Mouse (Mus musculus) spleen, adult 2 months (tissue): ENCODE data around the gene Pcdh15. TPM values are rescaled to one million over a fixed set of nuclear protein-coding genes. Genes with fewer than 3 reads are reported as not detected.

Experiments
- DNase-seq, 2 experiments: peaks; one replicate each; pipeline versions ENCODE4 v3.0.0 to v3.0.0-alpha.2; 2012 to 2021; ENCODE audit warnings: low spot score in 2 of 2, low read depth in 1 of 2
- H3K27ac ChIP-seq: fragments of 200-500 bp; 2 replicates; pipeline ENCODE4 v1.5.1; 2012; ENCODE audit warnings: low read length, inconsistent platforms; ENCODE audit not compliant: insufficient read depth
- H3K27me3 ChIP-seq: fragments of 200-500 bp; 2 replicates; pipeline ENCODE4 v1.6.1; 2012; ENCODE audit warnings: mild to moderate bottlenecking, moderate library complexity, low read length, inconsistent platforms; ENCODE audit not compliant: control insufficient read depth, insufficient read depth
- H3K36me3 ChIP-seq: fragments of 200-500 bp; 2 replicates; pipeline ENCODE4 v1.6.1; 2012; ENCODE audit warnings: mild to moderate bottlenecking, low read length, inconsistent platforms; ENCODE audit not compliant: control insufficient read depth, insufficient read depth
- H3K4me1 ChIP-seq: fragments of 200-500 bp; 2 replicates; pipeline ENCODE4 v1.6.1; 2011; ENCODE audit warnings: inconsistent platforms; ENCODE audit not compliant: control insufficient read depth, insufficient read depth, insufficient read length
- H3K4me3 ChIP-seq: fragments of 200-500 bp; 2 replicates; pipeline ENCODE4 v1.5.1; 2011; ENCODE audit warnings: mild to moderate bottlenecking, inconsistent platforms; ENCODE audit not compliant: insufficient read depth, insufficient read length; ENCODE audit errors: extremely low read depth
- CTCF ChIP-seq: fragments of 200-500 bp; IDR thresholded peaks from 2 replicates; pipeline ENCODE4 v1.5.1; 2011; ENCODE audit warnings: mild to moderate bottlenecking, inconsistent platforms; ENCODE audit not compliant: insufficient read depth, insufficient read length, insufficient replicate concordance; ENCODE audit errors: extremely low read depth
- POLR2A ChIP-seq: fragments of 200-500 bp; IDR thresholded peaks from 2 replicates; pipeline ENCODE4 v1.6.1; 2011; ENCODE audit warnings: low read depth, low read length, inconsistent platforms
- WGBS: fragments of 180-500 bp; shearing (Covaris S2); methylation state at CpG from one replicate; pipeline ENCODE4 v1.1.7; 2018; 5-methylcytosine and 5-hydroxymethylcytosine counted together
- polyA plus RNA-seq: library from polyadenylated mRNA; depleted of rRNA; stranded (reverse); fragments of >200 nt; gene quantifications from 2 replicates; pipeline ENCODE4 v1.2.3, GENCODE M21; 2012

Gene Pcdh15
- polyA plus RNA-seq, 1 experiment: 0.51 TPM

DNA sequence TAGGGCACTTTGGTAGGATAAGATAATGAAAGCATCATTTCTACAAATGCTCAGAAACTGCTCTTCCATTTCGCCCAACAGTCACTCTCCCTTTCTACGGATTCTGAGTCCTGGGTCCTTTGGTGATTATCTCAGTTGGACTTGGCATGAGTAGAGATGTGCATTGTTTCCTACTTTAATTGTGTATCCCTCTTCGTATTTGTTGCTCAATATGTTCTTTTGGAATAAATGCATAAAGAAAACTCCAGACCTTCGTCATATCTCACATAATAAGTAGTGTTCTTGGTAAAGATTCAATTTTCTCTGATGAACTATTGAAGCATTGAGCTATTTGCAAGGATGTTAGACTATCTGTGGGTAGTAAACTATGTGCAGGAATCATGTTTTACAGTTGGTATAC lies 854.2 kb downstream of the Pcdh15 start:
- Histone ChIP-seq H3K27me3 (no peaks in the 10 kb centered on the region), H3K27ac (no peak overlapping the region), H3K4me3 (no peak overlapping the region), H3K36me3 (no peaks in the 10 kb centered on the region), H3K4me1 (no peaks in the 10 kb centered on the region)
- no peak for DNase-seq
- 79% methylated on average over 4 of the region's 4 CpGs for WGBS
- TF ChIP-seq CTCF (no peak), POLR2A (no peak)

DNA sequence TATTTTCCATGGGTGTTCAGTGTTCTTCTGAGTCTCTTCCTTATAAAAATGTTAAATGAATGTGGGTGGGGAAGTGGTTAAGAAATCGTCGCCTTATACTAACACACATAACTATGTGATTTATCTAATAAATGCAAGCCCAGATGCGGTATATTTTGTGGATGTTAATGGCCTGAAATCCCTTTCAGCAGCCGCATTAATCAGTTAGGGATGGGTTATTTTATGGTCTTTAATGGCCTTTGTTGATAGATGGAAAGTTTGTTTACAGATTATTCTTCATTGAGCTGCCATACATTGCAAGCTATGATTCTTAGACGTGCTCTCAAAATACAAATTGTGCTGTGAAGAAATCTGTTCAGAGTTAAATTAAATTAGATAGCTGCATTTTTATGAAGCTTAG lies 884.9 kb downstream of the Pcdh15 start:
- H3K4me1 ChIP-seq: no peaks in the 10 kb centered on the region
- H3K4me3 ChIP-seq: no peak overlapping the region
- H3K36me3 ChIP-seq: no peaks in the 10 kb centered on the region
- WGBS: 86% methylated on average over 5 of the region's 5 CpGs
- no peak for TF ChIP-seq POLR2A
- no peak for TF ChIP-seq CTCF
- H3K27me3 ChIP-seq: no peaks in the 10 kb centered on the region
- no peak overlapping the region for H3K27ac ChIP-seq
- no peak for DNase-seq

DNA sequence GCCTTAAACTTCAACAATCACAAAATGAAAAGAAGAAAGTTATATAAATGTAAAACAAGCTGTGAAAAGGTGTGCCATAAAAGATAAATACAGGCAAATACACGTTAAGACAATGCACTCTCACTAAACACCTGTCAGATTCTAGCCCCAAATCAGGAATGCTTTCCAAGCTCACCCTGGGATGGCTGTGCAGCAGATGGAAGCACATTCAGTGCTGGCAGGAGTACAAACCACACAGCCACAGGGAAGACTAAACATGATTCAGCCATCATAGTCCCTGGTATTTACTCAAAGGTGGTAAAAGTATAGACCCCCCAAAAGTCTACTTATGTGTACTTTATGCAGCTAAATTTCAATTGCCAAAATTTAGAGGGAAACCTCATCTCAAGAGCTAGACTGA lies 909.7 kb downstream of the Pcdh15 start:
- no peak for DNase-seq
- H3K27me3 ChIP-seq: no peaks in the 10 kb centered on the region
- TF ChIP-seq CTCF: no peak
- H3K4me3 ChIP-seq: no peak overlapping the region
- H3K27ac ChIP-seq: no peak overlapping the region
- no peaks in the 10 kb centered on the region for H3K36me3 ChIP-seq
- 46% methylated on average over 1 of the region's 1 CpGs for WGBS
- no peaks in the 10 kb centered on the region for H3K4me1 ChIP-seq

DNA sequence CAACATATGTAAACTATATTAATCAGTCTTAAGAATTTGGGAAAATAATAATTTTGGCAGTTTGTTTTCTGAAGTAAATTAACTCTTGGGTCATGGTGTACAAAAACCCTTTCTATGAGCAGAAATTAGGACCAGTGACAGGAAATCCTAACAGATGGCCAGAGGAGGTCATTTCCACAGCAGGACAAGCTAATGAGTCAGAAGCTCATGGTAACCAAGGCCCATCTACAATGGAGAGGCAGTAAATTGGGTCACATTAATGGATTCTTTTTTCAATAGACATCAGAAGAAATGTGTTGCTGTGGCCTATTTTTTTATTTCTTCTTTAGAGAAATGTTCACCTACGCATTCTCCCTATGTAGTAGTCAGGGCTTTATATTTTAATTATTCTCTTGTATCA lies 923.9 kb downstream of the Pcdh15 start:
- Histone ChIP-seq H3K4me3 (no peak overlapping the region), H3K4me1 (no peaks in the 10 kb centered on the region), H3K27ac (no peak overlapping the region), H3K27me3 (no peaks in the 10 kb centered on the region), H3K36me3 (no peaks in the 10 kb centered on the region)
- no peak for DNase-seq
- TF ChIP-seq POLR2A (no peak), CTCF (no peak)
- WGBS: 79% methylated on average over 1 of the region's 1 CpGs

DNA sequence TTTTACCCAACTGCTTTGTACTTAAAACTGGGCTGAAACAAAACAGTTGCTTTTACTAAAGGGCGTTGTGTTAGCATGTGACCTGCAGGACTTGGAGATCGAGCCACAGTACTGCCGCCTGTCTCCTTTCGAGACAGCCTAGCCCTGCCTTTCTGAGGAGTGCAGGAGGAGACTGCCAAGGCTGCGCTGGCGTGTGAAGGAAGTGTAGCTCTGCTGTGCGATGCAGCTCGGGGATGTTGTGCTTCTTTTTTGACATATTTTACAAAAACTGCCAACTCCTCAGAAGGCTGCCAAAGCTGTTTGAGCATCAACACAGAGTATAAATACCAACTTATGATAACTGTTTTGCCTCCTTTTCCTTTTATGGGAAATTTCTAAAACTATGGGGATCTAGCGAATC lies 953.9 kb downstream of the Pcdh15 start:
- no peak for TF ChIP-seq CTCF
- TF ChIP-seq POLR2A: no peak
- no peak for DNase-seq
- Histone ChIP-seq H3K27ac (no peak overlapping the region), H3K4me3 (no peak overlapping the region), H3K27me3 (no peaks in the 10 kb centered on the region), H3K36me3 (no peaks in the 10 kb centered on the region), H3K4me1 (no peaks in the 10 kb centered on the region)
- WGBS: 61% methylated on average over 9 of the region's 9 CpGs

DNA sequence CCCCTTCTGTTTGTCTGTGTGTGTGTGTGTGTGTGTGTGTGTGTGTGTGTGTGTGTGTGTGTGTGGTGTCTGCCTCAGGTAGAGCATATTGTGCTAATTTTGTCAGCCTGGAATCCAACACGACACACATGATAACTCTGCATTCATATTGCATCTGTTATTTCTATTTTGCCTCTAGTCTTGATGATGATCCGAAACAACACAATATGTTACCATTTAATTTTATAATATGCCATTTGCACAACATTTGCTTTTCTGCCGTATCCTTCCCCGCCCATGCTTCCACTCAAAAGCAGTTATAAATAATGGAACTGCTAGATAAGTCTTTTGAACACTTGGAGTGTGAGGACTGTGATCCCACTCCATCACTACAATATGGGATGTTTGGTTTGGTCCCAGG lies 987.5 kb downstream of the Pcdh15 start:
- no peak for TF ChIP-seq POLR2A
- no peak for TF ChIP-seq CTCF
- H3K27ac ChIP-seq: no peak overlapping the region
- no peak overlapping the region for H3K4me3 ChIP-seq
- H3K36me3 ChIP-seq: no peaks in the 10 kb centered on the region
- H3K4me1 ChIP-seq: no peaks in the 10 kb centered on the region
- no peak for DNase-seq
- no peaks in the 10 kb centered on the region for H3K27me3 ChIP-seq
- WGBS: 91% methylated on average over 4 of the region's 4 CpGs

DNA sequence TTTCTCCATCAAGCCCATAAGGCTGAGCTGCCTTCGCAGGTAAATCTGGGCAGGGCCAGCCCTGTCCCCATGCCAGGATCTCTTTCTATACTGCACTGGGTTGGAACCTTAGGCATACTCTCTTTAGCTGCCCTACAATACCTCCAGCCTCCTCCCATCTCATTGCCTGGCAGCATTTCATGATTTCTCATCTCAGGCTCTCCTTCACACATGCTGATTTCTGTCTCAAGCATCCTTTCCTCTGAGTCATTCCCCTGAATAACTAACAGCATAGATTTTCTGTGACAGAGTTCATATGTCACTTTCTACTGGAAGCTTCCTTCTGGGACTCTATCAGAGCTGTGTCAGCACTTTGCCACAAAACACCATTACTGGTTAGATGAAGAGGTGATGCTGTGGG lies 999.2 kb downstream of the Pcdh15 start:
- TF ChIP-seq POLR2A: no peak
- no peak for TF ChIP-seq CTCF
- Histone ChIP-seq H3K4me1 (no peaks in the 10 kb centered on the region), H3K27ac (no peak overlapping the region), H3K27me3 (no peaks in the 10 kb centered on the region), H3K36me3 (no peaks in the 10 kb centered on the region), H3K4me3 (no peak overlapping the region)
- no peak for DNase-seq
- 85% methylated on average over 1 of the region's 1 CpGs for WGBS

DNA sequence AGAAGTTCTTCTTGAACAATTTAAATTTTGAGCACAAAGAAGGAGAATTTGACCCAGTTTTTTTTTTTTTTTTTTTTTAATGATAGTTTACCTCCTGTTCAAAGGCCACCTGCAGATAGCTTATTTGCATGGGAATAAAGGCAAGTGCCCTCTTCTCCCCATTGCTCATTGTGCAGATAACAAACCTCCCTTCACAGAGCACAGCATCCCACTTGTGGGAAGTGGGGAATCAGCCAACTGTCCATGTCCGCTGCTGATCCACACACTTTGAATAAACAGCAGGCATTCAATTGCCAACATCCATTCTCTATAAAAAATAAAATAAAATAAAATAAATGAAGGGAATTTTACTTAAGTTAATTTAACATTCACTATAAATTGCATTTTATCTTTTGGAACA lies 1015.0 kb downstream of the Pcdh15 start:
- TF ChIP-seq CTCF: no peak
- TF ChIP-seq POLR2A: no peak
- H3K4me1 ChIP-seq: no peaks in the 10 kb centered on the region
- no peak for DNase-seq
- H3K27ac ChIP-seq: no peak overlapping the region
- H3K27me3 ChIP-seq: no peaks in the 10 kb centered on the region
- H3K36me3 ChIP-seq: no peaks in the 10 kb centered on the region
- H3K4me3 ChIP-seq: no peak overlapping the region
- 75% methylated on average over 1 of the region's 1 CpGs for WGBS
